Mouse (Mus musculus): ENCODE measurements around the gene Col1a1.

Gene Col1a1

GRCm38 (mm10) chr11:94974951-94975350 is 38.9 kb downstream of the Col1a1 start:
- DNase-seq (ENCODE audit: low read depth, low spot score) = no peak

- no peak for DNase-seq (ENCODE audit: low read depth, low spot score)
Observed at GRCm38 (mm10) chr11:94976199-94976598, 40.2 kb downstream of the Col1a1 start, which contains the start of gene Sgca. Gene Sgca, minus strand, starts transcription at chr11:94976327.

GRCm38 (mm10) chr11:94978178-94978915 is 42.3 kb downstream of the Col1a1 start:
- no peak for DNase-seq (ENCODE audit: low read depth, low spot score)

- peak; percentile 98 for DNase-seq (ENCODE audit: low read depth, low spot score)
Observed at GRCm38 (mm10) chr11:94978947-94979346, 42.9 kb downstream of the Col1a1 start.

GRCm38 (mm10) chr11:94979462-94980179 is 43.6 kb downstream of the Col1a1 start:
- no peak for DNase-seq (ENCODE audit: low read depth, low spot score)

- no peak for DNase-seq (ENCODE audit: low read depth, low spot score)
Observed at GRCm38 (mm10) chr11:94985140-94985539, 49.1 kb downstream of the Col1a1 start.

- no peak for DNase-seq (ENCODE audit: low read depth, low spot score)
Observed at GRCm38 (mm10) chr11:94985822-94986221, 49.8 kb downstream of the Col1a1 start.

GRCm38 (mm10) chr11:94986435-94986834 is 50.4 kb downstream of the Col1a1 start:
- no peak for DNase-seq (ENCODE audit: low read depth, low spot score)

GRCm38 (mm10) chr11:94987341-94987740 is 51.3 kb downstream of the Col1a1 start:
- no peak for DNase-seq (ENCODE audit: low read depth, low spot score)

- DNase-seq (ENCODE audit: low read depth, low spot score) = no peak
Observed at GRCm38 (mm10) chr11:94987851-94988250, 51.8 kb downstream of the Col1a1 start.

GRCm38 (mm10) chr11:94988780-94989561 is 52.9 kb downstream of the Col1a1 start:
- no peak for DNase-seq (ENCODE audit: low read depth, low spot score)

GRCm38 (mm10) chr11:94989562-94990017 is 53.6 kb downstream of the Col1a1 start:
- peak; percentile 93 for DNase-seq (ENCODE audit: low read depth, low spot score)

- DNase-seq (ENCODE audit: low read depth, low spot score) = no peak
Observed at GRCm38 (mm10) chr11:94990102-94990748, 54.2 kb downstream of the Col1a1 start.

- DNase-seq (ENCODE audit: low read depth, low spot score) = peak; percentile 92
Observed at GRCm38 (mm10) chr11:94990749-94991577, 54.9 kb downstream of the Col1a1 start, which contains the start of gene Ppp1r9b. Gene Ppp1r9b, plus strand, starts transcription at chr11:94991035.

- no peak for DNase-seq (ENCODE audit: low read depth, low spot score)
Observed at GRCm38 (mm10) chr11:94991641-94992479, 55.8 kb downstream of the Col1a1 start.

GRCm38 (mm10) chr11:94992480-94992753 is 56.4 kb downstream of the Col1a1 start:
- DNase-seq (ENCODE audit: low read depth, low spot score) = no peak

- DNase-seq (ENCODE audit: low read depth, low spot score) = no peak
Observed at GRCm38 (mm10) chr11:94992754-94993606, 57.0 kb downstream of the Col1a1 start.

- DNase-seq (ENCODE audit: low read depth, low spot score) = no peak
Observed at GRCm38 (mm10) chr11:94994208-94994814, 58.3 kb downstream of the Col1a1 start.
